Mouse (Mus musculus): ENCODE data around the gene Lkaaear1.

Gene Lkaaear1

GRCm38 (mm10) chr2:181698241-181698640 lies at the start of gene Lkaaear1:
Lkaaear1 (minus strand) TSS chr2:181698442.
- in situ Hi-C loops (cut with MboI; ENCODE audit: unreplicated experiment in 2 of 2) = loop anchor here in 1 of 2 experiments (10.0 kb wide), 1 partner anchor 513 kb away; the partner anchor contains the start of gene Ppdpf

GRCm38 (mm10) chr2:181730051-181730450 lies 31.8 kb upstream of the Lkaaear1 start:
- in situ Hi-C loops (cut with MboI; ENCODE audit: unreplicated experiment in 2 of 2) = no loop called here

GRCm38 (mm10) chr2:181727659-181728262 lies 29.5 kb upstream of the Lkaaear1 start:
- in situ Hi-C loops (cut with MboI; ENCODE audit: unreplicated experiment in 2 of 2) = no loop called here

- in situ Hi-C loops (cut with MboI; ENCODE audit: unreplicated experiment in 2 of 2) = loop anchor here in 1 of 2 experiments (5.0 kb wide), 1 partner anchor 145 kb away; no protein-coding TSS in a partner anchor
Measured at GRCm38 (mm10) chr2:181722213-181722612, 24.0 kb upstream of the Lkaaear1 start.

DNA sequence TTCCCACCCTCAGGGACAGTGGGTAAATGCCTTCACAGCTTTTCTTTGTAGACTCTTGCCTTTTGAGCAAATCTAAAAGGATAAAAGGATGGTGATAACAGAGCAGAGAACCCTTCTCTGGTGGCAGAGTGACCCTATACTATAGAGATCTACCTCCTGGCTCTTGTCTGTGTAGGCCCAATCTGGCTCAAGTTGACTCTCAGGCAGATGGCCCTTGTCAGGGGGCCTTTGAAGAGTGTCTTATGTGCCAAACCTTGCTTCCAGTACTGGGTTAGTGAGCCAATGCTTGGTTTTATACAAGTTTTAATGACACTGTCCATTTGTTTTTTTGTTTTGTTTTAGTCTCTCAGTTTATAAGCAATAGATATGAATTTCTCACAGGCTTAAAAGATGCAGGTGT lies 23.0 kb upstream of the Lkaaear1 start:
- in situ Hi-C loops (cut with MboI; ENCODE audit: unreplicated experiment in 2 of 2) = loop anchor here in 1 of 2 experiments (5.0 kb wide), 1 partner anchor 146 kb away; no protein-coding TSS in a partner anchor

DNA sequence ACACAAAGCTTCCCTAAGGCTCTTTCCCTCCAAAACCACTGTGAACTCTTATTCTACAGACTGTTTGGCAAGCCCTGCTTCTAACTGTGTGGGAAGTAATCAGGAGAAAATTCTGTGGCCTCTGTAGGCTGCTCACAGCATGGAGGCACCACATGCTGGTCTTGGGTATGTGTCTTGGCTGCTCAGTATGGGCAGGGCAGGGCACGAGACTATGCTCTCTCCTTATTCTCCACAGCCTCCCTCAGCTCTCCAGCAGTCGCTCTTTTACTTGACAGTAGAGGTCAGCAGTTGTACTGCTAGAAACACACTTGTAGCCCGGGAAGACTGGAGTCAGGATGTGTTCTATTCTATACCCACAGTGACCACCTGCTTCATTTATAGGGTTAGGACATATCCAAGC lies 21.8 kb upstream of the Lkaaear1 start:
- in situ Hi-C loops (cut with MboI; ENCODE audit: unreplicated experiment in 2 of 2) = loop anchor here in 1 of 2 experiments (5.0 kb wide), 1 partner anchor 147 kb away; no protein-coding TSS in a partner anchor

DNA sequence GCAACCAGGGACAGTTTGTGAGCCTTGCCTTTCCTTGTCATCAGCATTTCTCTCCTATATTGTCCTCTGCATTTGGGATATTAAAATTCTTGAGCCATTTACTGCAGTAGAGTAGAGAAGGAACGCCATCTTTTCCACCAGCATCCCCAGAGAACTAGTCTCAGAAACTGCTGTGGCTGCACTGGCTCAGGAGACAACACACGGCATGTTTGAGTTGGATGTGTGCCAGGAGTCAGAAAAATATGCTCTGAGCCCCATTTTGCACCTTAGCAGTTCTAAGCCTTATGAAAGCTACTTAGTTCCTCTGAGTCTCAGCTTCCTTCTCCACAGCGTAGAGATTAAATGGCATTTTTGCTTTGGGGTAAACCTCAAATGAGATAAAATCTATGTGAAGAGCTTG lies 18.7 kb upstream of the Lkaaear1 start:
- in situ Hi-C loops (cut with MboI; ENCODE audit: unreplicated experiment in 2 of 2) = no loop called here

DNA sequence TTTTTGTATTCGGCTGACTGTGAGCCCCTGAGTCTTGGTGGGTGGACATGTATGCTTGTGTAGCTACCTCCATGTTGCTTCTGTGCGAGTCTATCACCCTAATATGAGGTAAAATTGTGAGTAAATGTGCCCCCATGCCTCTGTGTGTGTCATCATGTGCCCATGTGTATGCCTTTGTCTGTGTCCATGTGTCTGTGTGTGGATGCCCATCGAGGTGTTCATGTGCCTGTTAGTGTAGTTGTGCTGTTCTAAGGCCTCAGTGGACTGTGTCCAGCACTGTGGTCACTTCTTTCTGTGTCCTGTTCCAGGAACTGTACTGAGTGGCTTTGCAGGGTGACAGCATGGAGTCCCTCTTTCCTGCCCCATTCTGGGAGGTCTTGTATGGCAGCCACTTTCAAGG lies 17.1 kb upstream of the Lkaaear1 start:
- in situ Hi-C loops (cut with MboI; ENCODE audit: unreplicated experiment in 2 of 2) = no loop called here

DNA sequence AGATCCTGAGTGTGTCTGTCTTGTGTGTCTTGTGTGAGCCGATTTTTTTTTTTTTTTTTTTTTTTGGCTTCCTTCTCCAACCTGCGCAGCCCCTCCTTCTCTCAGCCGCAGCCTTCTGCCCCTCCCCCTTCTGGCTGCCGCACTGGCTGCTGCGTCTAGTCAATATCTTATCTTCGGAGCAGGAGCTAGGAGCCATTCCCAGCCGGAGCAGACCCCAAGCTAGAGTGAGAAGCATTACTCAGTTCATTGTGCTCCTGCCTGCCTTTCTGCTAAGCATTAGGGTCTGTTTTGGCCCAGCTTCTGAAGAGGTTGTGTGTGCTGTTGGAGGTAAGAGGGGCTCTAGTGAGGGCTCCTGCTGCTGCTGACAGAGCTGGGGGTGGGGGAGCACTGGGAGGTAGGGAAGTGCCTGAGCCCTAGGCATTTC lies 16.7 kb upstream of the Lkaaear1 start, which contains the start of gene Oprl1:
Gene Oprl1 (plus strand): TSS at position 114 of the 424 bp plus-strand sequence.
- in situ Hi-C loops (cut with MboI; ENCODE audit: unreplicated experiment in 2 of 2) = no loop called here

- in situ Hi-C loops (cut with MboI; ENCODE audit: unreplicated experiment in 2 of 2) = no loop called here
Measured at GRCm38 (mm10) chr2:181713749-181714148, 15.5 kb upstream of the Lkaaear1 start.

DNA sequence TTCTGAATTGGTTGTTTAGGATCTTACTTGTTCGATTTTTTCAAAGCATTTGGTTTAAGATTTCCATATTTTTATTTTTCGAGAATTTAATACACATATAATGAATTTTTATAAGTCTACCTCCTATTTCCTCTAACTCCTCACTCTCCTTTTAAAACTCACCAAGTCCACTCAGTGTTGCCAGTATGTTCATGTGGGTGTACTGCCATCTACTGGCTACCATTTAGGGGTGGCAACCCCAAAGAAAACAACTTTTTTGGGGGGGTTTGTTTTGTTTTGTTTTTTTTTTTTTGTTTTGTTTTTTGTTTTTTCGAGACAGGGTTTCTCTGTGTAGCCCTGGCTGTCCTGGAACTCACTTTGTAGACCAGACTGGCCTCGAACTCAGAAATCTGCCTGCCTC lies 8.4 kb upstream of the Lkaaear1 start:
- in situ Hi-C loops (cut with MboI; ENCODE audit: unreplicated experiment in 2 of 2) = loop anchor here in 1 of 2 experiments (5.0 kb wide), 1 partner anchor 64 kb away; no protein-coding TSS in a partner anchor

DNA sequence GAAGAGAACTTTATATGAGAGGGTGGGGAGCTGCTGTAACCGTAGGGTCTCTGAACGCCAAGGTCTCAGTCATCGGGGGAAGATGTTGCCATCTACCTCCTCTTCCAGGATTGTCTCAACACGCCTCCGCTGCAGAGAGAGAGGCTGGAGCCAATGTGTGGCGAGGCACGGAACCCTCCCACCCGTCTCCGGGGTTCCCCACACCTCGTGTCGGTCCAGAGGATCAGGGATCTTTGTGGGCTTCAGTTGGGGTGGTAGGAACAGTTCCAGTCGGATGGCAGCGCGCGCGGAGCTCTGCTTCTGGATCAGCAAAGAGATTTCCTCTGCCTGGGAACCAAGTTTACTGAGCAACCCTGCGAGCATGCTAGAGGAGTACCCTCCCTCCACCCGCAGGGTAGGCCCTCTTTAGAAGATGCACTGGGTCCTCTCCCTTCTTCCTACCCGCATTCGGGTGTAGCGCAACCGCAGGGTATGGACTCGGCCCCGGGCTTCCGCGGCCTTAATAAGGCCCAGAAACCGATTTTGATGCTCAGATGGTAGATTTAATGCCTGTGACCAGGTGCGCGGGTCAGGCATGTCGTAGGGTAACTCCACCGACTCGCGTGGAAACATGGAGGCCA lies 1.3 kb downstream of the Lkaaear1 start:
- in situ Hi-C loops (cut with MboI; ENCODE audit: unreplicated experiment in 2 of 2) = loop anchor here in 1 of 2 experiments (10.0 kb wide), 1 partner anchor 512 kb away; the partner anchor contains the start of gene Ppdpf

GRCm38 (mm10) chr2:181695776-181696175 lies 2.5 kb downstream of the Lkaaear1 start:
- in situ Hi-C loops (cut with MboI; ENCODE audit: unreplicated experiment in 2 of 2) = loop anchor here in 1 of 2 experiments (10.0 kb wide), 1 partner anchor 511 kb away; the partner anchor contains the start of gene Ppdpf

DNA sequence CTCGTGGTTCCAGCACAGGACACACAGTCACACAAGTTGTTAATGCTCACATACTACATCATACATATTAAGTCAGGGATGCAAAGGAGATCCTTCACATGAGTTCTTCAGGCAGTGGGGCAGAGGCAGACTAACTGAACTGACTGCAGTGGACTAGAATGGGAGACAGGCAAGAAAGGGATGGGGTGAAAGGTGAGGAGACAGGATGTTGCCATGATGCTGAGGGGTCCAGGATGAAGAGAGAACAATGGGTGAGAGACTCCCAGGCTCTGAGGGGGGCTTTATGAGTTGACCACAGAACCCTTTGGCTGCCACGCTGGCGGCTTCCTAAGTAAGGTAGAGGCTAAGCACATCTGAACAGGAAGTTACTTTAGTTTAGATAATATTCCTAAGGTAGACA lies 3.7 kb downstream of the Lkaaear1 start:
- in situ Hi-C loops (cut with MboI; ENCODE audit: unreplicated experiment in 2 of 2) = loop anchor here in 1 of 2 experiments (10.0 kb wide), 1 partner anchor 510 kb away; the partner anchor contains the start of gene Ppdpf

DNA sequence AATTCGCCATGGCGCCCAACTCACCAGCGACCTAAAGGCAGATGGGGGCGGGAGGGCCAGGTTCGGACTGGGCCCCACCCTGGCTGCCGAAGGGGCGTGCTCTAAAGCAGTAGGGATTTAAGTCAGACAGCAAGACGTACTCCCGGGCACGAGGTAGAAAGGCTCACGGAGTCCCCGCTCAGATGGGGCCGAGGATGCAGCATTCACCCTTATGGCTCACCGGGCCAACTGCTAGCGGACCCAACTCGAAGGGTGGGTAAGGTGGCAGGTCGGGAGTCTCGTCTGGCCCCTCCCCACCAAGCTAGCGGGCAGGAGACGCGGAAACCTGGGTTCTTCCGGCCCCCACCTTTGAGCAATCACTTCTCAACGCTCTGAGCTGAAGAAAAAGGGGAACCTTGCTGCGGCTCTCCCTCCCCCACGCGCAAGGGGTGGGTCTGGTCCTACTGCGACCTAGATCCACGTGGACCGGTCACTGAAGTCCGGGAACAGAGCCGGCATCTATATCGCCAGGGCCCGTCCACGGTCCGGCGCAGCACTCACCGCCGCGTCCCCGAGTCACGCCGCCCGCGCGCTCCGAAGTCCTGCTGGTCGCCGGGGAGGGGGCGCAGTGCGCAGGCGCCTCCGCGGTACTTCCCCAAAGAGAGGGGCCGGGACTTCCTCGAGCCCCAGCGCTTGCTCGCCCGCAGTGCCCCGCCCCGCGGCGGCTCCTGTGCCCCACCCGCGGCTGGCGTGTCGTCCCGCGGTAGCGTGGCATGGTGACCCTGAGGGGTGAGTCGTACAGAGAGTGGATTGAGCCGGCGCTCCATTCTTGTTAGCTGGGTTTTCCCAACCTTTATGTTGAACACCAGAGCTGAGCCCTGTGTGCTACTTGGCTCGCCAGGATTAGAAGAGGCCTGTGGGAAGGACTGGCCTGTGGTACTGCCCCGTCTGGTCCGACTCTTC lies 4.6 kb downstream of the Lkaaear1 start, which contains the start of gene Rgs19:
Gene Rgs19 (minus strand): TSS at position 639 of the 942 bp plus-strand sequence.
- in situ Hi-C loops (cut with MboI; ENCODE audit: unreplicated experiment in 2 of 2) = loop anchor here in 1 of 2 experiments (10.0 kb wide), 1 partner anchor 509 kb away; the partner anchor contains the start of gene Ppdpf

DNA sequence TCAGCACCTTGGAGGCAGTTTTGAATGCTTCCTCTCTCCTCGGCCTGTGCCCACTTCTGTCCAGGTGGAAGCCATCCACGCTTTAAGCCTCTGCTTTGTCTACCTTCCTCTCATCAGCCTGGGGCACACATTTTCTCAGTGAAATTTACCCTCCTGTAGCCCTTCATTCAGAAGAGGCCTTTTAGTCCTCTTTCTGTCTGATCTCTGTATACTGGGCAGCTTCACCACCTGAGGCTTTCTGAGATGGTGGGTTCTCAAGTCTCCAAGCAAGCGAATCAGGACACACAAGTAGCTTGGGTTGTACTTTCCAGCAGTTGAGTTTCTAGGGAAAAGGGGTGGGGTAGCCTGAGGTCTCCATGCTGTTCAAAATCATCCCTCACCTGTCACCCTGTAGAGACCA lies 5.9 kb downstream of the Lkaaear1 start:
- in situ Hi-C loops (cut with MboI; ENCODE audit: unreplicated experiment in 2 of 2) = loop anchor here in 1 of 2 experiments (10.0 kb wide), 1 partner anchor 508 kb away; the partner anchor contains the start of gene Ppdpf

- in situ Hi-C loops (cut with MboI; ENCODE audit: unreplicated experiment in 2 of 2) = loop anchor here in 1 of 2 experiments (10.0 kb wide), 1 partner anchor 507 kb away; the partner anchor contains the start of gene Ppdpf
Measured at GRCm38 (mm10) chr2:181691571-181691970, 6.7 kb downstream of the Lkaaear1 start.

DNA sequence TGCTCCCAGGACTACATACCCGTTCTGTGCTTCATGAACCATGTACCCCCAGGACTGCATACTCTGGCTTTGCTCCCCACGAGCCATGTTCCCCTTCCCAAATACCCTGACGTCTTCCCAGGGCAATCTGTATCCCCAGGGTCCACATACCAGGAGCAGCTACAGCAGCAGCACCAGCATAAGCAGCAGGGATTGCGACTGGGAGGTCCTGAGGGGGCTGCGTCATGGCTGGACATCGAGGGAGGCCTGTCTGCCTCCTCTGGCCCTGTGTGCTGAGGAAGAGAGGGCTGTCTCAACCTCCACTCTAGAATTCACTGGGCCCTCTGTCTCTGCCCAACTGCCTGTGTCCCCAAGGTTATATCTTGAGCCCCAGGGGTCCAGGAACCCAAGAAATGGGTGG lies 7.2 kb downstream of the Lkaaear1 start:
- in situ Hi-C loops (cut with MboI; ENCODE audit: unreplicated experiment in 2 of 2) = loop anchor here in 1 of 2 experiments (10.0 kb wide), 1 partner anchor 506 kb away; the partner anchor contains the start of gene Ppdpf

- in situ Hi-C loops (cut with MboI; ENCODE audit: unreplicated experiment in 2 of 2) = loop anchor here (10.0 kb wide), 2 partner anchors 175 to 505 kb away; partner anchors contain the start of genes Polr3k (in 1 of the 2) and Ppdpf (in 1 of the 2)
Measured at GRCm38 (mm10) chr2:181689466-181690160, 8.6 kb downstream of the Lkaaear1 start.
